Mouse (Mus musculus) lung, adult 2 months (tissue): Measurements from ENCODE around the gene Naif1. TPM values are rescaled to one million over a fixed set of nuclear protein-coding genes. Genes with fewer than 3 reads are reported as not detected.
A peak's percentile ranks its signal among the peaks of the same experiment; 100 is the strongest.

Source experiments
- DNase-seq: peaks from one replicate; pipeline ENCODE4 v3.0.0; 2022
- H3K4me1 ChIP-seq: fragments of 200-500 bp; 2 replicates; pipeline ENCODE4 v1.6.1; 2011; ENCODE audit warnings: low read length; ENCODE audit not compliant: control insufficient read depth, insufficient read depth
- H3K4me3 ChIP-seq: fragments of 200-500 bp; replicated peaks from 2 replicates; pipeline ENCODE3; 2011; ENCODE audit warnings: low read depth, mild to moderate bottlenecking, control low read depth, low read length; ENCODE audit errors: extremely low read depth
- CTCF ChIP-seq: fragments of 200-500 bp; IDR thresholded peaks from 2 replicates; pipeline ENCODE4 v1.5.1; 2011; ENCODE audit warnings: mild to moderate bottlenecking, low read length, control low read depth; ENCODE audit not compliant: insufficient read depth
- POLR2A ChIP-seq: fragments of 200-500 bp; IDR thresholded peaks from 2 replicates; pipeline ENCODE4 v1.6.1; 2011; ENCODE audit warnings: low read depth, mild to moderate bottlenecking, control low read depth, low read length, borderline replicate concordance; ENCODE audit errors: extremely low read depth
- WGBS: fragments of 180-500 bp; shearing (Covaris S2); methylation state at CpG from one replicate; pipeline ENCODE4 v1.1.7; 2018; 5-methylcytosine and 5-hydroxymethylcytosine counted together
- polyA plus RNA-seq: library from polyadenylated mRNA; depleted of rRNA; stranded (reverse); fragments of >200 nt; gene quantifications from 2 replicates; pipeline ENCODE4 v1.2.3, GENCODE M21; 2012; rRNA removed

Naif1 gene
- polyA plus RNA-seq = 5.1 and 5.5 TPM in 2 replicates

DNA sequence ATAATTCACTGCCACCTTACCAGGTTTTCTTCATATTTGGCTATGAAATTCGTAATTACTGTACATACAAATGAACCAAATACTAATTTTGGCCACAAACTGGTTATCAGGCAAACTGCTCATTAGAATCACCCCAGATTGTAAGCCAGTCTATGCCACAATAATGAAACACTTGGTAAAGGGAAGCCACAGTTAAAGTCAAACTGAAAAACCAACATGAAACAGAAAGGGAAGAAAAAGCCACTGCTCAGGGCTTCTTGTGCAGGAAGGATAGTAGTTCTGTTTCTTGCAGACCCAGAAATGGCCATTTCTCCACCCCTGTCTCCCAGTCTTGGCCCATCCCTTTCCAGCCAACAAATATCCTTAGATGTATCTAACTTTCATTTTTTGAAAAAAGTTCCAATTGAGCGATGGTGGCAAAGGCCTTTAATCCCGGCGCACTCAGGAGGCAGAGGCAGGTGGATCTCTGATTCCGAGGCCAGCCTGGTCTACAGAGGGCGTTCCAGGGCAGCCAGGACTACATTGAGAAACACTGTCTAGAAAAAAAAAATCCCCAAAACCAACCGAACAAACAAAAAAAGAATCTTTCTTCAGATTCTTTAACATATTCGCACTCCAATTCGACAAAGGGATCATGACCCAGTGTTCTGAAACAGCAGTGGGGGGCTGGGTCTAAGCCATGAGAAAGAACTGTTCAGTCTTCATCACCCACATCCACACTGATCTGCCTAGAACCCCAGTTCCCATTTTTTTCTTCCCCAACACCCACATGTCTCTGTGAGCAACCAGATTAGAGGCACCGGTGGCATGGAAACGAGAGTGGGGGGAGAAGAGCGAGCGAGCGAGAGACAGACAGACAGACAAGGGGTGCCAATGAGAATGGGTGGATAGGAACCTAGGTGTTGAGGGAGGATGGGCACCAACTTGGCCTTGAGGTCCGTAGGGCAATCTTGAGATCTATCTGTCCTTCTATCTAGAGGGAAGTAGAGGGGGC is at the start of gene Naif1:
Naif1 (plus strand) TSS at position 697 of the 994 bp plus-strand sequence.
- peaks cover 27% of the 10 kb centered on the region for H3K4me1 ChIP-seq
- no peak for TF ChIP-seq CTCF
- 64% methylated on average over 15 of the region's 15 CpGs for WGBS
- peak within 1 kb of the TSS; percentile 85 for H3K4me3 ChIP-seq
- no peak for DNase-seq

DNA sequence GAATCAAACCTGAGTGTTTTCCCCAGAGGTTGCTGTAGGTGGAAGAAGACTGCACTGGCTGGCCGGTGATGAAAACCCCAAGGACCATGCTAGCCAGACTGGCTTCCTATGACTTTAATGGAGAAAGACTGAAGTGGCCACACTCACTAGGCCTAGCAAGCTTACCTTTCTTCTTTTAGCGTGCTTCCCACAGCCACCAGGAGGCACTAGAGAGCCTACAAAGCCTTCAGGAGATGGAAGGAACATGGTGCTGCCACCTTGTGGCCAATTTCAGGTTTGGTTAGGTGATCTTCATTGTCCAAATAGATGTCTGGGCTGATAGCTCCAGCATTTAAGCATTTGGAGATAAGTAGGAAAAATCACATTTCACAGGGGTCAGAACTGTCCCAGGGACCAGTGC is 45.6 kb upstream of the Naif1 start:
- WGBS = 11% methylated on average over 2 of the region's 2 CpGs
- peak; percentile 92 for DNase-seq
- TF ChIP-seq POLR2A = no peak
- peak; percentile 100 for TF ChIP-seq CTCF
- no peaks in the 10 kb centered on the region for H3K4me1 ChIP-seq
- H3K4me3 ChIP-seq = no peak overlapping the region

- Histone ChIP-seq H3K4me1 (no peaks in the 10 kb centered on the region), H3K4me3 (no peak overlapping the region)
- 80% methylated on average over 7 of the region's 7 CpGs for WGBS
- DNase-seq = no peak
- TF ChIP-seq POLR2A = no peak
- TF ChIP-seq CTCF = no peak
Observed at GRCm38 (mm10) chr2:32407144-32407824, 43.0 kb upstream of the Naif1 start.

DNA sequence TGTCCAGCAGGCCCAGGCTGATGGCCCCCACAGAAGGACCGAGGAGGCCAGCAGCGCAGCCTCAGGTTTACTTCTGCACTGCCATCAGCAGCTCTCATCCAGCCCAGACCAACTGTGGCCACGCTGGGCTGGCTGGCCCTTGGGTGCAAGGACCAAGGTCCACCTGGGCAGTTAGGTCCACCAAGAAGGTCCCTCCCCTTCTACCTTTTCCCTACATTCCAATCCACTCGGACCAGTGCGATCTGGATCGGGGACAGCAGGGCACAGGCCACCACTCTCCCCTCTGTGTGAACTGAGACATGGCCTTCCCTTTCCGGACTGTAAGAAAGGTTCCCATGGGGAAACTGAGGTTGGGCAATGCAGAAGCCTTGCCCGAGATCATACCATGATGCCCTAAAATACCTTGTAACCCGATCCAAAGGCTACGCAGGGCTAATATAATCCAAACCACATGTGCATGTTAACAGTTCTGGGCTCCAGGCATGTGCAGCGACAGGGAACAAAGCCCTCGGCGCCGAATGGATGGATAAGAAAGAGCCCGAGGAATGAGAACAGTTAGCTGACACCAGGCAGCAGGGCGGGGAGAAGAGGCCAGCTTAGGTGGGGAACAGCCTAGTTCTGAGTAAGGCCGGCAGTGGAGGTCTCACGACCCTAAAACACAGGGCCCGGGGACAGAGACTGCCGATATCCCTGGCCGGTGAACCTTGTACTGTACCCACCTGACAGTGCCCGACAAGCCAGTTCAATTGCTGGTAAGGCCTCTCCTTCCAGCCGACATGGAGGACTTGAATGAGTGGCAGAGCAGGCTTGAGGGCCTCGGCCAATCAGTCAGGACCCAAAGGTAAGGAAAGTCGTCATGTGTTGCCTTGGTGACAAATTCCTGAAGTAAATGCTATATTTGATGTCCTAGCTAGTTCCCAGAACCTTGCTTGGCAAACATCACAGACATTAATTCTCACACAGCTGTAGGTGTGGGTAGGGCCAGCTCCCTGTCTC is 41.5 kb upstream of the Naif1 start:
- 71% methylated on average over 25 of the region's 25 CpGs for WGBS
- TF ChIP-seq CTCF = no peak
- TF ChIP-seq POLR2A = no peak
- no peak for DNase-seq
- Histone ChIP-seq H3K4me1 (no peaks in the 10 kb centered on the region), H3K4me3 (no peak overlapping the region)

GRCm38 (mm10) chr2:32411407-32411806 is 38.9 kb upstream of the Naif1 start:
- no peak for DNase-seq
- TF ChIP-seq POLR2A = no peak
- TF ChIP-seq CTCF = no peak
- Histone ChIP-seq H3K4me3 (no peak overlapping the region), H3K4me1 (no peaks in the 10 kb centered on the region)
- WGBS = 80% methylated on average over 7 of the region's 7 CpGs

GRCm38 (mm10) chr2:32412742-32413531 is 37.3 kb upstream of the Naif1 start:
- 93% methylated on average over 6 of the region's 6 CpGs for WGBS
- Histone ChIP-seq H3K4me1 (no peaks in the 10 kb centered on the region), H3K4me3 (no peak overlapping the region)
- TF ChIP-seq POLR2A (no peak), CTCF (no peak)
- DNase-seq = no peak

DNA sequence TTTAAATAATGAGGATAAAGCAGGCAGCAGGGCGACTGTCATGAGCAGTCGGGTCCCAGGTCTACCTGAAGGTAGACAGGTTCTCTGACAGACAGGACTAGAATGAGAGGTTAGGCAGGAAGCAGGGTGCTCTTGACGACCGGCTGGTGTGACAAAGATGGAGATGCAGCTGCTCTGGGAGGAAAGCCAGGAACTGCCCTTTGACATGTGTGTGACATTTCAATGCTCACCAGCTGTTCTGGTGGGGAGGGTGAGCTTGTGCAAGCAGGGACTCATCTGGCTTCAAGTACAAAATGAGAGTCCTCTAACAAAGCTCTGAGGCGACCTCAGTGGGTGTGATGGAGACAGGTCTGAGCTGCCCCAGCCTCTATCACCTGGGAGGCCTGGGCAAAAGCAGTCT is 36.3 kb upstream of the Naif1 start:
- no peak for DNase-seq
- no peak for TF ChIP-seq POLR2A
- TF ChIP-seq CTCF = no peak
- no peak overlapping the region for H3K4me3 ChIP-seq
- WGBS = 45% methylated on average over 5 of the region's 5 CpGs
- no peaks in the 10 kb centered on the region for H3K4me1 ChIP-seq

- no peak for TF ChIP-seq POLR2A
- TF ChIP-seq CTCF = no peak
- no peak overlapping the region for H3K4me3 ChIP-seq
- DNase-seq = no peak
- WGBS = 92% methylated on average over 12 of the region's 12 CpGs
- H3K4me1 ChIP-seq = peaks cover 2% of the 10 kb centered on the region; the same call in 1 of the 2 replicates
Observed at GRCm38 (mm10) chr2:32415801-32416200, 34.5 kb upstream of the Naif1 start.

DNA sequence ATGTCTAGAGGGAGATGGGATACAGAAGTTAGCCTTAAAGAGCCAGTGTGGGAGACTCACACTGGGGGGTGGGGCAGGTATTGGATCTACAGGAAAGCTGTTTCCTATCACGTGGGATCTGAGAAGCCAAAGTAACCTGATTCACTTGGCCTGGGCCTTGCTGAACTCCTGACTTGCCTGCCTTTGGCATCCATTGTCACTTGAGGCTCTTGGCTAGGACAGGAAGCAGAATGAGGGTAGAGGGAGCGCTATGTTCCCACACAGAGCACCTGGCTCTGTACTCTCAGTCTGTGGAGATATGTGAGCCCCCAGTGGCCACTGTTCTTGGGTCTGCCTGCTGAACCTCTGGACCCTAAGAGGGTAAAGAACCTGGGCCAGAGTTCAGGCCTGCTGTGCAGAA is 33.7 kb upstream of the Naif1 start:
- Histone ChIP-seq H3K4me1 (peaks cover 4% of the 10 kb centered on the region), H3K4me3 (no peak overlapping the region)
- TF ChIP-seq POLR2A = no peak
- no peak for TF ChIP-seq CTCF
- WGBS = 81% methylated on average over 2 of the region's 2 CpGs
- DNase-seq = no peak
